Mouse (Mus musculus): ENCODE measurements around the gene Tex16.

The Tex16 gene

DNA sequence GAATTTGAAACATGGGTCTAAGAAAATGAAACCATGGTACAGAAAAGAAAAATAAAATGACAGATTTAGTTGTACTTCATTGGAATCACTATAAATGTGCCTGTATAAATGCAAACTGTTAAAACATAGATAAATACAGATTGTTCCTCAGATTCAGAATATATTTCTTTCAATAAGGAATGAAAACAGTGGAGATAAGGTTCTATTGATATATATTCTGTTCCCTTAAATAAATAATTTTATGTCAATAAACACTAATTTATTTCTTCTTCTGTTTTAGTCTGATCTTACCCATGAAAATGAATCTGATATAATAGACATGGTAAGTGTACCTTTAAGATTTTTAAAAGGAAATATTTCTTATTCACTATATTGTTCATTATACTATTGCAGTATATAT, at the start of gene Tex16:
Gene Tex16 (plus strand): TSS at position 301 of the 400 bp plus-strand sequence.
- DNase-seq (ENCODE audit: low spot score): no peak

DNA sequence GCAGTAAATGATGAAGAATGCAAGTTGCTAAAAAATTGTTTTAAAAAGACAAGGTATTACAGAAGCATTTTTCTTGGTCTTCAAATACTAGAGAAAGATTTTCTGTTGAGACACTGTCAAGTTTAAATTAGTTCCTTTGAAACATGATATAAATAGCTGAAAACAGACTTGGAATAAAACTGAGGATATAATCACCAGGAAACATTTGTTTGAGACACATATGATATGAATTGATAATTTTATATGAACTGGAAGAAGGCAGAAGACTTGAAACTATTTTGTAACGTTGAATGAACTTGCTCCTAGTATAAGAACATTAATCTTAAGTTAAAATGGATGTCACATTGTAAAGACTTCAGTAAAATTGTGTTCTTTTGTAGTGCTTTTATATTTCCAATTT, 11.1 kb upstream of the Tex16 start:
- DNase-seq (ENCODE audit: low spot score): no peak

Data from c-Kit-positive CD71-positive TER-119-positive erythroid progenitor cells, embryonic 14.5 days (primary cell).